Mouse (Mus musculus) liver, embryonic 12.5 days (tissue): Measurements from ENCODE around the gene Lxn. TPM values are rescaled to one million over a fixed set of nuclear protein-coding genes. Genes with fewer than 3 reads are reported as not detected.

Experiments used
- ATAC-seq: fragments of 200-750 bp; cut with Nextera tagmentation; 2 replicates; pipeline ENCODE4 v1.8.0; 2017; ENCODE audit warnings: moderate number of reproducible peaks, mild to moderate bottlenecking, moderate library complexity
- H3K27ac ChIP-seq: fragments of 300-500 bp; sonication (generic); 2 replicates; pipeline ENCODE4 v1.5.1; 2016; ENCODE audit warnings: mild to moderate bottlenecking
- H3K27me3 ChIP-seq: fragments of 300-500 bp; sonication (generic); replicated peaks from 2 replicates; pipeline ENCODE4 v1.6.1; 2016; ENCODE audit warnings: mild to moderate bottlenecking, moderate library complexity
- H3K36me3 ChIP-seq: fragments of 300-500 bp; sonication (generic); 2 replicates; pipeline ENCODE4 v1.6.1; 2016; ENCODE audit warnings: mild to moderate bottlenecking, moderate library complexity
- H3K4me1 ChIP-seq: fragments of 300-500 bp; sonication (generic); 2 replicates; pipeline ENCODE4 v1.6.1; 2016
- H3K4me2 ChIP-seq: fragments of 300-500 bp; sonication (generic); 2 replicates; pipeline ENCODE4 v1.6.1; 2016; ENCODE audit warnings: mild to moderate bottlenecking, moderate library complexity
- H3K4me3 ChIP-seq: fragments of 300-500 bp; sonication (generic); 2 replicates; pipeline ENCODE4 v1.5.1; 2016; ENCODE audit warnings: mild to moderate bottlenecking, moderate library complexity
- H3K9ac ChIP-seq: fragments of 300-500 bp; sonication (generic); 2 replicates; pipeline ENCODE4 v1.6.1; 2016; ENCODE audit warnings: mild to moderate bottlenecking, moderate library complexity
- H3K9me3 ChIP-seq: fragments of 300-500 bp; sonication (generic); replicated peaks from 2 replicates; pipeline ENCODE4 v1.6.1; 2016; ENCODE audit warnings: mild to moderate bottlenecking, moderate library complexity
- WGBS: fragments of 180-500 bp; shearing (Covaris S2); methylation state at CpG from one replicate; pipeline ENCODE4 v1.1.7; 2016; ENCODE audit not compliant: insufficient replicate concordance; 5-methylcytosine and 5-hydroxymethylcytosine counted together
- polyA plus RNA-seq: library from polyadenylated mRNA; unstranded; fragments of >200 nt; fragmentation: Nextera tagmentation; extraction: Ambion mirVana; gene quantifications from 2 replicates; pipeline ENCODE4 v1.2.1, GENCODE M21; 2016

Lxn gene
- polyA plus RNA-seq, 1 experiment from 2014 or later: 17.7 TPM

DNA sequence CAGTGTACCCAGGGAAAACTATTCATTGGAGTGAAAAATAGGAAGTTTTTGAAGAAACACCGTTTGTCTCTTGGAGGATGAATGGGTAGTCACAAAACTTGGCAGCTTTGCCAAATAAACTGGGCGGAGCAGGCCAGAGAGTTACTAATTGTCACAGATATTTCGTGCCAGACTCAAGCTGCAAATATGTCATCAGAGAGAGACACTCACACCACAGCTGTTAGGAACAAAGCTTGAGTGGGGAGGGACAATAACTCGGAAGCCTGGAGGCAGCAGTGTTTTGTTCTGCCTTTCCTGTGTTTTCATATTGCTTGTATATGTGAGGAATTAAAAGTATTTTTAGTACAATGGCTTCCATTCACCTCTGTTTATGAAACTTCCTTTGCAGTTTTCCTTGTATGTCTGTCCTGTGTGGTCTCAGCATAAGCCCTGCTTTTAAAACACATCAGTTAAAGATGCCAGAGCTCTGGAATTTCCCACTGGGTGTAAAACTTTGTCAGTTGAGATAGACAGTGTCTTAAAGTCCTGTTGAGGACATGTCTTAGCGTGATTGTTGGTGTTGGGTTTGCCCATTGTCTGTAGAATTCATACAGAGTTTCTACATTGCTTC, 13.0 kb downstream of the Lxn start:
- no peak overlapping the region for H3K27ac ChIP-seq
- H3K4me1 ChIP-seq: no peaks in the 10 kb centered on the region
- 84% methylated on average over 5 of the region's 5 CpGs for WGBS
- H3K9ac ChIP-seq: no peak overlapping the region
- no peak overlapping the region for H3K4me2 ChIP-seq
- H3K36me3 ChIP-seq: peaks cover 88% of the 10 kb centered on the region
- no peaks in the 10 kb centered on the region for H3K27me3 ChIP-seq
- H3K9me3 ChIP-seq: no peaks in the 10 kb centered on the region
- no peak for ATAC-seq
- H3K4me3 ChIP-seq: no peak overlapping the region

DNA sequence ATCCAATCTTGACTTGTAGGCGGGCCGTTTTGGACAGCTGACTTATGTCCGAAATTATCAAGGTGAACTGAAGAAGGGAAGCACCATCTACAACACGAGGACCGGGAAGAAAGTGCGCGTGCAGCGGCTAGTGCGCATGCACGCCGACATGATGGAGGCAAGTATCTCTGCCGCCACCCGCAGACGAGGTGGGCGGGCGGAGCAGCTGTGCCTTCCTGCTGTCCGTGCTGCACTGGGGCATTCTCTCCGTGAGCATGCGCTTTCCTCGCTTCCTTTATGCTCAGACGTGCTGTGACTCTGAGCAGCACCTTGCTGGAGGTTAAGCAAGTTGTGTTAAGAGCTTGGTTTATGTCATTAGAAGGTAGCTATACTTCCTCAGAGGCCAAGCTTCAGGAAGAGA, 14.1 kb downstream of the Lxn start:
- no peak overlapping the region for H3K27ac ChIP-seq
- no peak overlapping the region for H3K9ac ChIP-seq
- no peaks in the 10 kb centered on the region for H3K4me1 ChIP-seq
- no peak overlapping the region for H3K4me2 ChIP-seq
- no peaks in the 10 kb centered on the region for H3K27me3 ChIP-seq
- no peak for ATAC-seq
- 92% methylated on average over 21 of the region's 21 CpGs for WGBS
- no peak overlapping the region for H3K4me3 ChIP-seq
- H3K9me3 ChIP-seq: no peaks in the 10 kb centered on the region
- peaks cover 87% of the 10 kb centered on the region for H3K36me3 ChIP-seq

DNA sequence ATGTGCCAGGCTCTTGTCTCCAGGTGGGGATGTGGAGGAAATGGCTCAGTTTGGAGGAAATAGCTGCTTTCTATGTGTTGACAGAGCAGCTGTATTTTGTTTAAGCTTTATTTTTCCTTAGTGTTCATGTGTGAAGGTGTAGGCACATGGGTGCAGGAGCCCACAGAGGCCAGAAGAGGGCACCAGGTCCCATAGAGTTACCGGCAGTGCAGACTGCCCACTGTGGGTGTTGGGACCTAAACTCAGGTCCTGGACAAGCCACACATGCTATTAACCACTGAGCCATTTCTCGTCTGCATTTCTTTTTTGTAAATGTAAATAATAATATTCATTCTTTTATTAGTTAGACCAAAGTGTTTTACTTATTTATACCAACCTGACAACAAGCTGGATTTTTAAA, 16.6 kb downstream of the Lxn start:
- no peak overlapping the region for H3K4me2 ChIP-seq
- no peaks in the 10 kb centered on the region for H3K4me1 ChIP-seq
- H3K27me3 ChIP-seq: no peaks in the 10 kb centered on the region
- WGBS: 88% methylated on average over 2 of the region's 2 CpGs
- H3K9ac ChIP-seq: no peak overlapping the region
- H3K9me3 ChIP-seq: no peaks in the 10 kb centered on the region
- no peak for ATAC-seq
- no peak overlapping the region for H3K4me3 ChIP-seq
- H3K36me3 ChIP-seq: peaks cover 88% of the 10 kb centered on the region
- no peak overlapping the region for H3K27ac ChIP-seq

DNA sequence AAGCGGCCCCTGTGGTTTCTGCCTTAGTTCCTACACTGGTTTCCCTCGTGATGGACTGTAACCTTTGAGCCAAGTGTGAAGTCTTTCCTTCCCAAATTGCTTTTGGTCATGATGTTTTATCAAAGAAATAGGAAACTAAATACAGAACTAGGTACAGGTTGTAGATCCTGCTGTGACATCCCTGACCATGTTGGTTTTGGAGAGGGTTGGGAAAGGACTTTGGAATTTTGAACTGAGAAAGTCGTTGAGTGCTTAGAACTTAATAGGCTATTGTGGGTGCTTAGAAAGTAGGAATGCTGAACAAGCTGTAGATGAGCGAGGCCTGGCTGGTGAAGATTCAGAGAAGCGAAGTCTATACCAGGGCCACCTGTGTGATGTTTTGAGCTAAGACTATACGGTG, 29.7 kb downstream of the Lxn start:
- H3K4me1 ChIP-seq: peaks cover 12% of the 10 kb centered on the region
- H3K4me2 ChIP-seq: no peak overlapping the region
- H3K27ac ChIP-seq: no peak overlapping the region
- 83% methylated on average over 6 of the region's 6 CpGs for WGBS
- no peaks in the 10 kb centered on the region for H3K9me3 ChIP-seq
- H3K36me3 ChIP-seq: peaks cover 72% of the 10 kb centered on the region
- no peak overlapping the region for H3K9ac ChIP-seq
- no peak overlapping the region for H3K4me3 ChIP-seq
- no peaks in the 10 kb centered on the region for H3K27me3 ChIP-seq
- no peak for ATAC-seq

DNA sequence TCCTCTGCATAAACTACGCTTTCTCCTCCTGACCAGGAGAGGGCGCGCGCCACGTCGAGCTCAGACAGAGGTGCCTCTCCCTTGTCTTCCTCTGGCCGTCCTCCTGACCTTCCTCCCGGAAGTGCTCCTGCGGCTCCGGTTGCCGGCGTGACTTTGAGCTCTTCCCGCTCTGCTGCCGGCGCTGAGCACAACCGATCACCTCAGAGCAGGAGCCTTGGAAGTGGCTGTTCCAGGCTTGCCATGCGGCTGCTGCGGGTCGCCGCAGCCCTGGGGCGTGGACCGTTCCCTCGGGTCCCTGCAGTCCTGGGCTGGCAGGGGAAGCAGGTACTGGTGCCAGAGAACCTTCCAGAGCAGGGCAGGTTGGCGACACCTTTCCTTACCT, 33.7 kb downstream of the Lxn start, which contains the start of gene Gfm1:
Gene Gfm1 (plus strand): TSS at position 98 of the 382 bp plus-strand sequence.
- Histone ChIP-seq H3K36me3 (peaks cover 33% of the 10 kb centered on the region), H3K4me2 (peak within 1 kb of the TSS; percentile 72), H3K9me3 (peaks cover 12% of the 10 kb centered on the region), H3K27me3 (no peaks in the 10 kb centered on the region), H3K4me3 (peak within 1 kb of the TSS; percentile 80), H3K27ac (peak within 1 kb of the TSS; percentile 30; the same call in 1 of the 2 replicates), H3K4me1 (peaks cover 12% of the 10 kb centered on the region), H3K9ac (peak within 1 kb of the TSS; percentile 81)
- peak; percentile 93 for ATAC-seq
- under 1% methylated on average over 24 of the region's 24 CpGs for WGBS

DNA sequence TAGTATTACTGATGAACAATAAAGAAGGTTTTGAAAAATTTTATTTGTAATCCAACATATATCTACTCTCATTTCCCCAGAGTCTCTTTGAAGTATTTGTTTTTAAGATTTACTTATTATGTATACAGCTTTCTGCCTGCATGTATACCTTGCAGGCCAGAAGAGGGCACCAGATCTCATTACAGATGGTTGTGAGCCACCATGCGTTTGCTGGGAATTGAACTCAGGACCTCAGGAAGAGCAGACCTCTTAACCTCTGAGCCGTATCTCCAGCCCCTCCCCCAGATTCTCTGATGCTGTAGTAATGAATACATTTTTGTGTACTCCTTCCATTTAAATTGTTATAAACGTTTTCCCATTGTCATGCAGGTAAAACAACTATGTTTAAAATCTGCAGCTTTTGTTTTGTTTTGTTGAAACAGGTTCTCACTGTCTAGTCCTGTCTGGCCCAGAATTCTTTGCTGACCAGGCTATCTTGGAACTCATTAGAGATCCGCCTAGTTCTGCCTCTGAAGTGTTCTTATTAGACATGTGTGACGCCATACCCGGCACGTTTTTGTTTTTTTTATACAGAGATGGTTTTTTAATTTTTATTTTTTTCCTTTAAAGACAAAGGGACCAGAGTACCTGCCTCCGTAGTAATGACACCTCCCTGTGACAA, 34.3 kb downstream of the Lxn start:
- peaks cover 12% of the 10 kb centered on the region for H3K9me3 ChIP-seq
- WGBS: 27% methylated on average over 8 of the region's 8 CpGs
- no peaks in the 10 kb centered on the region for H3K27me3 ChIP-seq
- H3K4me2 ChIP-seq: peak overlapping the region; percentile 72
- peak; percentile 33; the same call in 1 of the 2 replicates for ATAC-seq
- peak overlapping the region; percentile 80 for H3K4me3 ChIP-seq
- peaks cover 28% of the 10 kb centered on the region for H3K36me3 ChIP-seq
- H3K4me1 ChIP-seq: peaks cover 12% of the 10 kb centered on the region
- H3K27ac ChIP-seq: no peak overlapping the region
- H3K9ac ChIP-seq: no peak overlapping the region

Other genes starting within 250 kb of the Lxn start
- 2.5 and 2.6 TPM in 2 replicates for gene Mlf1, start 89.8 kb downstream of the Lxn start, polyA plus RNA-seq
- not detected in 2 replicates for gene Gm17402, start 88.8 kb downstream of the Lxn start, polyA plus RNA-seq
- gene Gfm1, start 33.8 kb downstream of the Lxn start, polyA plus RNA-seq: 57.3 and 57.6 TPM in 2 replicates
- 1.6 and 2.3 TPM in 2 replicates for gene Rarres1, start 51.6 kb upstream of the Lxn start, polyA plus RNA-seq
- 29.8 and 30.0 TPM in 2 replicates for gene Mfsd1, start 118.8 kb upstream of the Lxn start, polyA plus RNA-seq